Mouse (Mus musculus) intestine, postnatal 0 days (tissue): ENCODE data around the gene Atf4. TPM values are rescaled to one million over a fixed set of nuclear protein-coding genes. Genes with fewer than 3 reads are reported as not detected.

Source experiments
- ATAC-seq: fragments of 200-750 bp; cut with Nextera tagmentation; 2 replicates; pipeline ENCODE4 v1.8.0; 2017; ENCODE audit warnings: mild to moderate bottlenecking, moderate TSS enrichment, moderate library complexity
- H3K27ac ChIP-seq: fragments of 300-500 bp; sonication (generic); 2 replicates; pipeline ENCODE4 v1.5.1; 2014; ENCODE audit warnings: mild to moderate bottlenecking, low read depth, low read length, moderate library complexity
- H3K27me3 ChIP-seq: fragments of 300-500 bp; sonication (generic); replicated peaks from 2 replicates; pipeline ENCODE4 v1.6.1; 2014; ENCODE audit warnings: low read length, mixed read lengths; ENCODE audit not compliant: control insufficient read depth, insufficient read depth
- H3K36me3 ChIP-seq: fragments of 300-500 bp; sonication (generic); 2 replicates; pipeline ENCODE4 v1.6.1; 2014; ENCODE audit warnings: mild to moderate bottlenecking, moderate library complexity; ENCODE audit not compliant: control insufficient read depth, insufficient read depth
- H3K4me1 ChIP-seq: fragments of 300-500 bp; sonication (generic); replicated peaks from 2 replicates; pipeline ENCODE4 v1.6.1; 2014; ENCODE audit warnings: antibody characterized with exemption, low read length, mixed read lengths; ENCODE audit not compliant: control insufficient read depth, insufficient read depth
- H3K4me2 ChIP-seq: fragments of 300-500 bp; sonication (generic); replicated peaks from 2 replicates; pipeline ENCODE4 v1.6.1; 2014; ENCODE audit warnings: low read depth, mild to moderate bottlenecking, moderate library complexity
- H3K4me3 ChIP-seq: fragments of 300-500 bp; sonication (generic); 2 replicates; pipeline ENCODE4 v1.5.1; 2014; ENCODE audit warnings: low read depth, low read length
- H3K9ac ChIP-seq: fragments of 300-500 bp; sonication (generic); 2 replicates; pipeline ENCODE4 v1.6.1; 2014; ENCODE audit warnings: mild to moderate bottlenecking, low read depth, low read length
- H3K9me3 ChIP-seq: fragments of 300-500 bp; sonication (generic); 2 replicates; pipeline ENCODE4 v1.6.1; 2016; ENCODE audit warnings: mixed run types; ENCODE audit not compliant: control insufficient read depth
- CTCF ChIP-seq: sonication (generic); IDR thresholded peaks from 2 replicates; pipeline ENCODE4 v1.5.1; 2016; ENCODE audit warnings: low read depth, mild to moderate bottlenecking, control low read depth, antibody characterized with exemption, moderate library complexity
- WGBS: fragments of 180-500 bp; shearing (Covaris S2); extraction: QIAGEN DNeasy Blood & Tissue Kit; methylation state at CpG from one replicate; pipeline ENCODE4 v1.1.7; 2014; 5-methylcytosine and 5-hydroxymethylcytosine counted together
- polyA plus RNA-seq: library from polyadenylated mRNA; unstranded; fragments of >200 nt; fragmentation: Nextera tagmentation; extraction: Ambion mirVana; gene quantifications from 2 replicates; pipeline ENCODE4 v1.2.1, GENCODE M21; 2015

The Atf4 gene
- polyA plus RNA-seq, 1 experiment from 2014 or later: 95.2 TPM

- Histone ChIP-seq H3K4me1 (no peaks in the 10 kb centered on the region), H3K4me2 (no peak overlapping the region), H3K36me3 (peaks cover 14% of the 10 kb centered on the region; the same call in 1 of the 2 replicates), H3K27me3 (no peaks in the 10 kb centered on the region), H3K4me3 (no peak overlapping the region), H3K9me3 (no peaks in the 10 kb centered on the region), H3K27ac (no peak overlapping the region), H3K9ac (no peak overlapping the region)
- no peak for ATAC-seq
- 90% methylated on average over 10 of the region's 10 CpGs for WGBS
- no peak for TF ChIP-seq CTCF
Measured at GRCm38 (mm10) chr15:80217476-80217875, 37.5 kb upstream of the Atf4 start.

GRCm38 (mm10) chr15:80219211-80219610, 35.8 kb upstream of the Atf4 start:
- Histone ChIP-seq H3K27me3 (no peaks in the 10 kb centered on the region), H3K4me3 (no peak overlapping the region), H3K36me3 (no peaks in the 10 kb centered on the region), H3K4me2 (peak overlapping the region; percentile 40), H3K9ac (no peak overlapping the region), H3K4me1 (no peaks in the 10 kb centered on the region), H3K27ac (no peak overlapping the region; the same call in 1 of the 2 replicates), H3K9me3 (no peaks in the 10 kb centered on the region)
- 0 out of 2 replicates have a peak, but pooled peaks have one; percentile 33 for ATAC-seq
- WGBS: 25% methylated on average over 14 of the region's 14 CpGs
- TF ChIP-seq CTCF: no peak

GRCm38 (mm10) chr15:80219705-80220657, 35.0 kb upstream of the Atf4 start:
- TF ChIP-seq CTCF: no peak
- H3K9ac ChIP-seq: no peak overlapping the region
- 59% methylated on average over 4 of the region's 4 CpGs for WGBS
- no peak overlapping the region for H3K4me3 ChIP-seq
- H3K27ac ChIP-seq: no peak overlapping the region
- no peaks in the 10 kb centered on the region for H3K36me3 ChIP-seq
- peak overlapping the region; percentile 40 for H3K4me2 ChIP-seq
- no peaks in the 10 kb centered on the region for H3K9me3 ChIP-seq
- no peaks in the 10 kb centered on the region for H3K4me1 ChIP-seq
- H3K27me3 ChIP-seq: no peaks in the 10 kb centered on the region
- no peak for ATAC-seq

- no peaks in the 10 kb centered on the region for H3K9me3 ChIP-seq
- no peaks in the 10 kb centered on the region for H3K36me3 ChIP-seq
- no peaks in the 10 kb centered on the region for H3K4me1 ChIP-seq
- no peak overlapping the region for H3K4me2 ChIP-seq
- H3K27ac ChIP-seq: no peak overlapping the region
- no peak for ATAC-seq
- H3K27me3 ChIP-seq: no peaks in the 10 kb centered on the region
- no peak overlapping the region for H3K9ac ChIP-seq
- WGBS: 69% methylated on average over 8 of the region's 8 CpGs
- peak; percentile 37 for TF ChIP-seq CTCF
- H3K4me3 ChIP-seq: no peak overlapping the region
Measured at GRCm38 (mm10) chr15:80221031-80221430, 34.0 kb upstream of the Atf4 start.

- no peaks in the 10 kb centered on the region for H3K36me3 ChIP-seq
- ATAC-seq: no peak
- H3K27me3 ChIP-seq: no peaks in the 10 kb centered on the region
- no peak for TF ChIP-seq CTCF
- no peak overlapping the region for H3K27ac ChIP-seq
- no peak overlapping the region for H3K9ac ChIP-seq
- WGBS: 90% methylated on average over 7 of the region's 7 CpGs
- no peaks in the 10 kb centered on the region for H3K4me1 ChIP-seq
- H3K9me3 ChIP-seq: no peaks in the 10 kb centered on the region
- no peak overlapping the region for H3K4me2 ChIP-seq
- H3K4me3 ChIP-seq: no peak overlapping the region
Measured at GRCm38 (mm10) chr15:80223751-80224150, 31.2 kb upstream of the Atf4 start.

- H3K27me3 ChIP-seq: no peaks in the 10 kb centered on the region
- no peaks in the 10 kb centered on the region for H3K9me3 ChIP-seq
- peak; percentile 71; the same call in 1 of the 2 replicates for ATAC-seq
- 21% methylated on average over 9 of the region's 9 CpGs for WGBS
- no peak overlapping the region for H3K9ac ChIP-seq
- no peak overlapping the region for H3K4me2 ChIP-seq
- no peaks in the 10 kb centered on the region for H3K36me3 ChIP-seq
- peak; percentile 98 for TF ChIP-seq CTCF
- H3K27ac ChIP-seq: no peak overlapping the region
- H3K4me3 ChIP-seq: no peak overlapping the region
- H3K4me1 ChIP-seq: no peaks in the 10 kb centered on the region
Measured at GRCm38 (mm10) chr15:80225208-80225607, 29.8 kb upstream of the Atf4 start.
